Mouse (Mus musculus) bone marrow, adult 2 months (tissue): Measurements from ENCODE around the gene Maco1.

Experiments used
- CTCF ChIP-seq: fragments of 200-500 bp; IDR thresholded peaks from 2 replicates; pipeline ENCODE4 v1.5.1; 2011; ENCODE audit warnings: low read length, control low read depth; ENCODE audit not compliant: control insufficient read depth, insufficient read depth
- POLR2A ChIP-seq: fragments of 200-500 bp; IDR thresholded peaks from 2 replicates; pipeline ENCODE4 v1.6.1; 2011; ENCODE audit warnings: low read depth, mild to moderate bottlenecking, control low read depth, low read length, borderline replicate concordance; ENCODE audit not compliant: control insufficient read depth

DNA sequence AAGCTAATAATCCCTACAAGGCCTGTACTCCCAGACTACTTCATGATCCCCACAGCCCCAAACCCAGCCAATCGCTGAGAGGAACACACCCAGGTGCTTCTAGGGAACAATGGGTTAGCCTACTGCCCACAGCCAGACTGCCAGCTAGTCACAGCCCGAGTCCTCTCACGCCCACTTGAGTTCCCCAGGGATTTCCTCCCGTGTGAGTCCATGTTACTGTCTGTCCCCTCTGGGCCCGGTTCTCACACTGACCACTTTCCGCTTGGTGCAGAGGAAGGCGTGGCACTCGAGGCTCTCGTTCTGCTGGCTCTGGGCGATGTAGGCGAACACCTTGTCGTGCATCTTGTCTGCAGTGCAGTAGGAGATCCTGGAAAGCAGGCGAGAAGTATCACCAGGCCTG lies 98.2 kb downstream of the Maco1 start:
- no peak for TF ChIP-seq POLR2A
- no peak for TF ChIP-seq CTCF
